Mouse (Mus musculus) myocyte (in vitro differentiated cells): ENCODE results near the gene Myo1e.

ENCODE experiments used
- CEBPB ChIP-seq: IDR thresholded peaks from 2 replicates; pipeline ENCODE4 v1.6.1; 2011; ENCODE audit warnings: mild to moderate bottlenecking, moderate library complexity; ENCODE audit not compliant: poor library complexity, insufficient read depth, severe bottlenecking
- E2F4 ChIP-seq: IDR thresholded peaks from one replicate; pipeline ENCODE4 v1.6.1; 2011; ENCODE audit warnings: mild to moderate bottlenecking, control low read depth, moderate library complexity; ENCODE audit not compliant: insufficient read depth
- MAX ChIP-seq: IDR thresholded peaks from one replicate; pipeline ENCODE4 v1.6.1; 2011; ENCODE audit warnings: low read depth, mild to moderate bottlenecking, control low read depth
- MYOD1 ChIP-seq, 3 experiments: IDR thresholded peaks; one replicate each; pipeline ENCODE4 v1.6.1; 2011; ENCODE audit warnings: control low read depth in 2 of 3, low read depth in 2 of 3, mild to moderate bottlenecking in 2 of 3, moderate library complexity in 1 of 3; ENCODE audit not compliant: insufficient read length in 2 of 3, control insufficient read depth in 1 of 3
- MYOG ChIP-seq, 3 experiments: IDR thresholded peaks; one replicate each; pipeline ENCODE4 v1.6.1; 2011; ENCODE audit warnings: control low read depth in 2 of 3, low read depth in 2 of 3, mild to moderate bottlenecking in 2 of 3; ENCODE audit not compliant: insufficient read length in 2 of 3, control insufficient read depth in 1 of 3, insufficient read depth in 1 of 3
- POLR2A ChIP-seq: IDR thresholded peaks from one replicate; pipeline ENCODE4 v1.6.1; 2011; ENCODE audit warnings: low read depth, mild to moderate bottlenecking, control low read depth, moderate library complexity; ENCODE audit not compliant: insufficient read length
- POLR2AphosphoS2 ChIP-seq: IDR thresholded peaks from one replicate; pipeline ENCODE4 v1.6.1; 2011; ENCODE audit warnings: low read depth, control low read depth; ENCODE audit not compliant: insufficient read length
- REST ChIP-seq: IDR thresholded peaks from one replicate; pipeline ENCODE4 v1.6.1; 2011; ENCODE audit warnings: mild to moderate bottlenecking, control low read depth, moderate library complexity; ENCODE audit not compliant: insufficient read depth, insufficient read length
- SRF ChIP-seq: IDR thresholded peaks from one replicate; pipeline ENCODE4 v1.6.1; 2011; ENCODE audit warnings: low read depth; ENCODE audit not compliant: control insufficient read depth, insufficient read length
- TCF12 ChIP-seq: IDR thresholded peaks from one replicate; pipeline ENCODE4 v1.6.1; 2011; ENCODE audit warnings: mild to moderate bottlenecking, control low read depth; ENCODE audit not compliant: poor library complexity, insufficient read depth, severe bottlenecking
- TCF3 ChIP-seq: IDR thresholded peaks from one replicate; pipeline ENCODE4 v1.6.1; 2011; ENCODE audit warnings: low read depth, control low read depth; ENCODE audit not compliant: insufficient read length
- USF1 ChIP-seq: IDR thresholded peaks from one replicate; pipeline ENCODE4 v1.6.1; 2011; ENCODE audit warnings: low read depth, mild to moderate bottlenecking, control low read depth, moderate library complexity

DNA sequence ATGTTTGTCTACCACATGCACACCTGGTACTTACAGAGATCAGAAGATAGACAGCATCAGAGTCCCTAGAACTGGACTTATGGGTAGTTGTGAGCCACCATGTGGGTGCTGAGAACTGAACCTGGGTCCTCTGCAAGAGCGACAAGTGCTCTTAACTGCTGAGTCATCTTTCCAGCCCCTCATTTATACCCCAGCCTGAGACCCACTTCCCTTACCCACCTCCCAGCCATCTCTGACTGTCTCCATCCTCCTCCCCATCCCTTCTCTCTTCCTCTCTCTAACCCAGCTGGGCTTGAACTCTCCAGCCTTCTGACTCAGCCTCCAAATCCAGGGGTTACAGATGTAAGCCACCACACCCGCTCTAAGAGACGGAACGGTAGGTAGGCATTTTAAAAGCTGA lies 63.3 kb downstream of the Myo1e start:
- no peak for TF ChIP-seq MYOG (IDR thresholded peaks at IDR 0.05; ENCODE audit: control insufficient read depth in 1 of 3, insufficient read depth in 1 of 3, insufficient read length in 2 of 3, low read depth in 2 of 3)
- TF ChIP-seq POLR2A, result no peak
- no peak for TF ChIP-seq E2F4
- TF ChIP-seq TCF12, result no peak
- no peak for TF ChIP-seq USF1
- no peak for TF ChIP-seq REST
- no peak for TF ChIP-seq POLR2AphosphoS2
- no peak for TF ChIP-seq MAX
- TF ChIP-seq MYOD1 (IDR thresholded peaks at IDR 0.05; ENCODE audit: control insufficient read depth in 1 of 3, insufficient read length in 2 of 3, low read depth in 2 of 3), result no peak
- TF ChIP-seq TCF3, result no peak
- no peak for TF ChIP-seq CEBPB
- TF ChIP-seq SRF, result no peak
